Mouse (Mus musculus) small intestine, adult 2 months (tissue): ENCODE data around the gene Gm21987.

Experiments
- CTCF ChIP-seq: fragments of 200-500 bp; IDR thresholded peaks from 2 replicates; pipeline ENCODE4 v1.5.1; 2012; ENCODE audit warnings: low read depth, mild to moderate bottlenecking, control low read depth, inconsistent platforms, low read length, moderate library complexity, mixed read lengths; ENCODE audit not compliant: insufficient replicate concordance, insufficient read length; ENCODE audit errors: extremely low read depth
- POLR2A ChIP-seq: fragments of 200-500 bp; IDR thresholded peaks from 2 replicates; pipeline ENCODE4 v1.6.1; 2012; ENCODE audit warnings: low read depth, mild to moderate bottlenecking, control low read depth, inconsistent platforms, low read length, moderate library complexity

- TF ChIP-seq POLR2A (no peak), CTCF (no peak)
Measured at GRCm38 (mm10) chr16:38401468-38401867, 54.6 kb downstream of the Gm21987 start.
